Mouse (Mus musculus) central nervous system, embryonic 11.5 days (tissue): ENCODE results near the gene Vps35. TPM values are rescaled to one million over a fixed set of nuclear protein-coding genes. Genes with fewer than 3 reads are reported as not detected.

Source experiments
- polyA plus RNA-seq: library from polyadenylated mRNA; depleted of rRNA; stranded (reverse); fragments of >200 nt; gene quantifications from 2 replicates; pipeline ENCODE4 v1.2.3, GENCODE M21; 2012; rRNA removed

Gene Vps35
- 67.6 and 88.3 TPM in 2 replicates for polyA plus RNA-seq

DNA sequence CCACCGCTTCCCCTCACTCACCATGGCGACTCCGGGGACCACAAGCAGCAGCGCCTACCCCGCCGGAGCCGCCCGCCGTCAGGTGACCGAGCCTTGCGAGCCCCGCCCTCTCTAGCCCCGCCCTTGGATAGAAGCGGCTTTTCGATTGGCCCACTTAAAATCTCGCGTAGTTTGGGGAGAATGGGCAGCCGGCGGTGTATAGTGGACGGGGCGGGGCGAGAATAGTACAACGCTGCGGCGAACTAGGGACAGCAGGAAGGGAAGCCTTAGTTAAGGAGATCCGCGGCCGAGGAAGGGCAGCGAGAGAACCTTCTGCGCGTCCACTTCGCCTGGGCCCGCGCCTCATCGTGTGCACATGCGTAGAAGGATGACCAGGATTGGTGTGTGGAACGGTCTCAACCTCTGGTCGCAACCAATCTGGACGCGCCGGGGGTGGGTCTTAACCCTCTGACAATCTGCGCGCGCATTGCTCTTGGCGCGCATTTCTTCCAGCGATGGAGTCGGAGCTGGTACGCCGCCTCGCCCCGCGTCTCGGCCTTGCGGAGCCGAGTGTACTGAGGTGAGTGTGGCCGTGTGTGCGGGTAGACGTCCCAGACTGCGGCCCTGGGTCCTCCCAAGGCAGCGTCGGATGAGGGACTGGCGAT lies at the start of gene Vps35, which contains the start of gene Orc6:
TSS of gene Vps35 (minus strand) at position 369 of the 644 bp plus-strand sequence.
TSS of gene Orc6 (plus strand) at position 199 of the 644 bp plus-strand sequence.

DNA sequence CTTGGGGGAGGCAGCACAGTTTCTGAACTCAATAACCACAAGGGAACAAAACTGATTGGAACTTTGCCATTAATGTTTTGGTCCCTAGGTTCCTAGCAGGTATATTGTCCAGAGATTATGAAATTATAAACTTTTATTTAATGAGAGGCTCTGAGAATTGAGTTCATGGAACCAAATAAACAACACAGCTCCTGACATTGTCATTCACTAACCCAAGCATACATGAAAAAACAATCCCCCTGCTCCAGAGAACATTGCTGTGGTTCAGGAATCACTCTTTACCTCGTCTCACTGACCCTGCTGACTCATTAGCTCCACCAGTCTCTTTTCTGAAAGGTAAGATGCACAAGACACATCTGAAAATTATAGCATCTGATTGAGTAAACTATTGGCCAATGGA lies 73.9 kb downstream of the Vps35 start, which contains the start of gene Olfr371:
TSS of gene Olfr371 (plus strand) at position 301 of the 400 bp plus-strand sequence.

Other genes starting within 250 kb of the Vps35 start
- 40.9 and 42.1 TPM in 2 replicates for gene Fbxw9, start 239.7 kb downstream of the Vps35 start, polyA plus RNA-seq
- 0.71 and 0.82 TPM in 2 replicates for gene Gm5741, start 231.8 kb downstream of the Vps35 start, polyA plus RNA-seq
- 44.7 and 49.4 TPM in 2 replicates for gene Dhps, start 228.0 kb downstream of the Vps35 start, polyA plus RNA-seq
- gene Wdr83os, start 219.1 kb downstream of the Vps35 start, polyA plus RNA-seq = 85.3 and 89.8 TPM in 2 replicates
- gene Wdr83, start 218.5 kb downstream of the Vps35 start, polyA plus RNA-seq = 72.7 and 84.7 TPM in 2 replicates
- 18.3 and 21.6 TPM in 2 replicates for gene Man2b1, start 216.5 kb downstream of the Vps35 start, polyA plus RNA-seq
- gene Zfp791, start 176.7 kb downstream of the Vps35 start, polyA plus RNA-seq = 1.3 and 2.0 TPM in 2 replicates
- not detected in 2 replicates for gene Cks1brt, start 147.9 kb downstream of the Vps35 start, polyA plus RNA-seq
- not detected in 2 replicates for gene Olfr371, start 73.8 kb downstream of the Vps35 start, polyA plus RNA-seq
- 112 and 144 TPM in 2 replicates for gene Orc6, start 170 bp downstream of the Vps35 start, polyA plus RNA-seq
- 3.8 and 5.8 TPM in 2 replicates for gene Mylk3, start 86.5 kb upstream of the Vps35 start, polyA plus RNA-seq
- gene 4921524J17Rik, start 133.0 kb upstream of the Vps35 start, polyA plus RNA-seq = 23.3 and 24.1 TPM in 2 replicates
- gene Gpt2, start 192.8 kb upstream of the Vps35 start, polyA plus RNA-seq = 20.5 and 24.3 TPM in 2 replicates